Mouse (Mus musculus): ENCODE data around the gene 3100002H09Rik.

- no peak for TF ChIP-seq CTCF (IDR thresholded peaks at IDR 0.05; ENCODE audit: low read depth, low read length)
- TF ChIP-seq TAL1 (conservative IDR thresholded peaks at IDR 0.05; ENCODE audit: low read depth, low read length) = no peak
Measured at GRCm38 (mm10) chr4:124631456-124631855, 20.9 kb upstream of the 3100002H09Rik start.
